Mouse (Mus musculus): ENCODE measurements around the gene Selenon. TPM values are rescaled to one million over a fixed set of nuclear protein-coding genes. Genes with fewer than 3 reads are reported as not detected.

The Selenon gene
- polyA plus RNA-seq, 1 experiment from 2014 or later: 19.8 TPM

DNA sequence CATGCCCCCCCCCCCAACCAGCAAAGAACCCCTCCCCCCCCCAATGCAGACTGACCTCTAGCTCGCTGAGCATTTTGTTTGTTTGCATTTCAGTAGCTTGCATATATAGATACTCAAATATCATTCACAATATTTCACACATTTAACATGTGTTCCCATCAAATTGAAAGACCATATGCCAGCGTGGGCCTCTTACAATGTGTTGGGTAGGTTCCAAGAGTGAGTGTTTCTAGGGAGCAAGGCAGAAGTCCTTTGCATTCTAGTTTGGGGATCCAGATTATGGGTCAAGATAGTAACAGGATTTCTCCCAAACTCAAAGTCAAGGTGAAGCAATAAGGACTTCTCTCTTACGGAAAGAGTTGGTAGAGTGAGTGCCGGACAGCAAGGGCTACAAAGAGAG lies 33.4 kb downstream of the Selenon start:
- H3K4me3 ChIP-seq (replicated peaks): no peak overlapping the region
- H3K27ac ChIP-seq (replicated peaks): no peak overlapping the region
- no peak for ATAC-seq (ENCODE audit: insufficient number of reproducible peaks, low FRiP score, low TSS enrichment, low read depth)
- H3K4me1 ChIP-seq: peaks cover 13% of the 10 kb centered on the region; the same call in 1 of the 2 replicates
- no peaks in the 10 kb centered on the region for H3K27me3 ChIP-seq
- no peak overlapping the region for H3K4me2 ChIP-seq (replicated peaks)
- H3K9ac ChIP-seq: no peak overlapping the region
- no peaks in the 10 kb centered on the region for H3K9me3 ChIP-seq (replicated peaks)
- WGBS: 82% methylated on average over 4 of the region's 4 CpGs
- peaks cover 5% of the 10 kb centered on the region; the same call in 1 of the 2 replicates for H3K36me3 ChIP-seq

DNA sequence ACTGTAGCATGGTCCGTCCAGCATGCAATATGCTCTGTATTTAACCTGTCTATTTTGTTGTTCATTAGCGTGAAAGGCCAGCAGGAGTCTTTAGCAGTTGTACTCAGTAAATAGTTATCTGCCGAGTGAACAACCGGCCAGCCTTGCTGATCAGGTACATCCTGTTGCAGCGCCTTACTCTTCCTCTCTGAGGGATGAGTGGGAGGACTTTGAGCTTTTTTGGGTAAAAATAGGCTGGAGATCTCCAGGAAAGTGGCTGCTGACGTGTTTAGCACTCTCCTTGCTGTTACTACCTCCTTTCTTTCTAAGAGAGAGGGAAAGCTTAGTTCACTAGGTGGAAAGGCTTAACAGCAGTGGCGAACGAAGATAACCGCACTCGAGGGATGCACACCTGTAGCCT lies 34.2 kb downstream of the Selenon start:
- 87% methylated on average over 10 of the region's 10 CpGs for WGBS
- H3K27ac ChIP-seq (replicated peaks): no peak overlapping the region; the same call in 1 of the 2 replicates
- H3K4me1 ChIP-seq: peaks cover 18% of the 10 kb centered on the region
- no peak overlapping the region for H3K4me3 ChIP-seq (replicated peaks)
- no peak for ATAC-seq (ENCODE audit: insufficient number of reproducible peaks, low FRiP score, low TSS enrichment, low read depth)
- peaks cover 3% of the 10 kb centered on the region; the same call in 1 of the 2 replicates for H3K36me3 ChIP-seq
- H3K9ac ChIP-seq: no peak overlapping the region
- H3K4me2 ChIP-seq (replicated peaks): no peak overlapping the region
- H3K27me3 ChIP-seq: no peaks in the 10 kb centered on the region
- no peaks in the 10 kb centered on the region for H3K9me3 ChIP-seq (replicated peaks)

DNA sequence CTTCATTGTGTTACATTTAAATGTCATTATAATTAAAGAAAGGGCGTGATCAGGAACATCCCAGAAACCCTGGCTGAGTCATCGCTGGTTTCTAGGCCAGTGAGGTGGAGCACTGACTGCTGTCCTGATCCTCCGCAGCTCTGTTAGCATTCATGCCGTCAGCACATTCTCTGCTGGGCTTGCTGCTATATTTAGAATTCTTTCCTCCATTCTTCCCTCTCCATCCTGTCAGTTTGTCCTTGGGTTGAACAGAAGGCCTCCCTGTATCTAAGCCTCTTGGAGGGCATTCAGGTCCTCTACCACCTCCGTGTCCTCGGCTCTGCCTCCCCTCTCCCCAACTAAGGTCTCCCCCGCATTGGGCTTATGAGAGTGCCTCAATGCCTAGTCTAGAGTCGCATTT lies 35.0 kb downstream of the Selenon start:
- Histone ChIP-seq H3K4me2 (replicated peaks) (no peak overlapping the region), H3K27ac (replicated peaks) (no peak overlapping the region; the same call in 1 of the 2 replicates), H3K9me3 (replicated peaks) (no peaks in the 10 kb centered on the region), H3K36me3 (0 out of 2 replicates have a peak, but pooled peaks cover 3% of the 10 kb centered on the region), H3K9ac (no peak overlapping the region), H3K4me3 (replicated peaks) (no peak overlapping the region), H3K27me3 (no peaks in the 10 kb centered on the region), H3K4me1 (peaks cover 22% of the 10 kb centered on the region)
- ATAC-seq (ENCODE audit: insufficient number of reproducible peaks, low FRiP score, low TSS enrichment, low read depth): no peak
- WGBS: 62% methylated on average over 8 of the region's 8 CpGs

DNA sequence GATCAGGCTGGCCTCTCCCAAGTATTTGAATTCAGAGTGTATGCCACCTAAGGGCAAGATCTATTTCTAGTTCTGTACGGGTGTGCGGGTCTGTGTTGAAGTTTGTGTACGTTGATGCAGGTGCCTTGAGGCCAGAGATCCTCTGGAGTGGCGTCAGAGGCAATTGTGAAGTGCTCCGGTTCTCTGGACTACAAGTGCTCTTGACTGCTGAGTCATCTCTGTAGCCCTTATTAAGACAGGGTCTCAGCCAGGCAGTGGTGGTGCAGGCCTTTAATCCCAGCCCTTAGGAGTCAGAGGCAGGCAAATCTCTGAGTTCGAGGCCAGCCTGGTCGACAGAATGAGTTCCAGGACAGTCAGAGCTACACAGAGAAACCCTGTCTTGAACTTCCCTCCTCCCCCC lies 36.4 kb downstream of the Selenon start:
- Histone ChIP-seq H3K4me2 (replicated peaks) (no peak overlapping the region), H3K4me3 (replicated peaks) (no peak overlapping the region), H3K9ac (no peak overlapping the region), H3K4me1 (peaks cover 33% of the 10 kb centered on the region), H3K36me3 (no peaks in the 10 kb centered on the region), H3K27me3 (no peaks in the 10 kb centered on the region), H3K27ac (replicated peaks) (no peak overlapping the region), H3K9me3 (replicated peaks) (no peaks in the 10 kb centered on the region)
- no peak for ATAC-seq (ENCODE audit: insufficient number of reproducible peaks, low FRiP score, low TSS enrichment, low read depth)
- WGBS: 74% methylated on average over 7 of the region's 7 CpGs

DNA sequence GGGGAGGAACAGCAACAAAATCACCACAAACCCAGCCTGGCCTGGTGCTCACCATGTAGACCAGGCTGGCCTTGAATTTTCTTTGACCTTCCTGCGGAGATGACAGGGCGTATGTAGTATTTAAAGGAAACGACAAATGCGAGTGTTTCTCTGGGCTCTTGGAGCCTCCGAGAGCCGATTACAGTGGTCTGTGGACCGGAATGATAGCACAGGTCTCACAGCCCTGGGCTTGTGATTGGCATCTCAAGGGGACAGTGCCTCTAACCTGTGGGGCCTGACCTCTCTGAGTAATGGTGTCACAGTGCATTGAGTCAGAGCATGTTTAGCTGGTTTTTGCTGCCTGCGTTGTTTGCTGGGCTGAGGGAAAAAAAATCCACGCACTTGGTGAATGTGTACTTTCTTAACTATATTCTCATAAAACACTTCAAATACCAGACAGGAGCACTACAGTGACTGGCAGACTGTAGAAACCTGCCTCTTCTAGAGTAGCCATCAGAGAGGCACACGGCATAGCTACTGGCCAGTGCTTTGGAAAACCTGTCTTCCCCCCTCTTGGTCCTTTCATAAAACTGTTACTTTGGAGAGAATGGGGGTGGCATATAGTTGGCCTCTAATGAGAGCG lies 37.5 kb downstream of the Selenon start:
- peaks cover 33% of the 10 kb centered on the region for H3K4me1 ChIP-seq
- H3K27ac ChIP-seq (replicated peaks): no peak overlapping the region
- H3K4me3 ChIP-seq (replicated peaks): no peak overlapping the region
- no peaks in the 10 kb centered on the region for H3K36me3 ChIP-seq
- no peaks in the 10 kb centered on the region for H3K27me3 ChIP-seq
- WGBS: 84% methylated on average over 11 of the region's 11 CpGs
- H3K9ac ChIP-seq: no peak overlapping the region
- no peaks in the 10 kb centered on the region for H3K9me3 ChIP-seq (replicated peaks)
- no peak overlapping the region for H3K4me2 ChIP-seq (replicated peaks)
- ATAC-seq (ENCODE audit: insufficient number of reproducible peaks, low FRiP score, low TSS enrichment, low read depth): no peak

DNA sequence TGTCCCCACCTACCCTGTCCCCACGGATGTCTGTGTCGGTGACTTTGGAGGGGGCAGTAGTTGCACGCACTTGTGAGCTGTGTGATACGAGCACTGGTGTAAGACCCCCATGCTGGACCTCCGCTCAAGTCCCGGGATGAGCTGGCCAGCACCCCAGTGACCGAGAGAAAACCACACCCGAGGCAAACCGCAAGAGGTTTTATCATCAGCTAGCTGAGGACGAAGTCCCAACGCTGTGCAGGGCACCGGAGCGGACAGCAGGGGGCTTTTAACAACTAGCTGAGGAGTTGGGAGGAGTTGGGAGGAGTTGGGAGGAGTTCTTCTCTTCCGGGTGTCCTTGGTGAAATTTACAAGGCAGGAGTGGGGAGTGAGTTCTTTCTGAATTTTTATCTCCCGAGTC lies 39.2 kb downstream of the Selenon start:
- H3K27me3 ChIP-seq: no peaks in the 10 kb centered on the region
- ATAC-seq (ENCODE audit: insufficient number of reproducible peaks, low FRiP score, low TSS enrichment, low read depth): no peak
- peaks cover 32% of the 10 kb centered on the region for H3K4me1 ChIP-seq
- H3K36me3 ChIP-seq: 0 out of 2 replicates have a peak, but pooled peaks cover 1% of the 10 kb centered on the region
- no peak overlapping the region for H3K9ac ChIP-seq
- no peak overlapping the region for H3K27ac ChIP-seq (replicated peaks)
- 22% methylated on average over 15 of the region's 15 CpGs for WGBS
- peak overlapping the region; percentile 20 for H3K4me3 ChIP-seq (replicated peaks)
- peak overlapping the region; percentile 46 for H3K4me2 ChIP-seq (replicated peaks)
- no peaks in the 10 kb centered on the region for H3K9me3 ChIP-seq (replicated peaks)

DNA sequence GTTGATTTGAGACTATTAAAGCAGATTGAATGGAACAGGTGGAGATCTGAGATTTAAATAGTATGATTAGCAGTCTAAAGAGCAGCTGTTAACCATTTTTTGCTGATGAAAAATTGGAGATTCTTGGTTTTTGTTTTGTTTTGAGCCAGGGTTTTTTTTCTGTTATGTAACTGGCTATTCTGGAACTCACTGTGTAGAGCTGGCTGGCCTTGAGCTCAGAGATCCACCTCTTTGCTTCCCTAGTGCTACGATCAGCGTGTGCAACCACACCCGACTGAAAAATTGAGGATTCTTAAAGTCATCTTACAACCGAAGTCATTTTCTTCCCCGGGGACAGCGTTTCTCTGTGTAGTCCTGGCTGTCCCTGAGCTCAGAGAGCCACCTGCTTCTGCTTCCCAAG lies 40.2 kb downstream of the Selenon start:
- H3K4me2 ChIP-seq (replicated peaks): peak overlapping the region; percentile 95
- H3K9me3 ChIP-seq (replicated peaks): no peaks in the 10 kb centered on the region
- no peaks in the 10 kb centered on the region for H3K27me3 ChIP-seq
- peaks cover 5% of the 10 kb centered on the region; the same call in 1 of the 2 replicates for H3K36me3 ChIP-seq
- ATAC-seq (ENCODE audit: insufficient number of reproducible peaks, low FRiP score, low TSS enrichment, low read depth): no peak
- H3K27ac ChIP-seq (replicated peaks): no peak overlapping the region
- H3K9ac ChIP-seq: no peak overlapping the region
- H3K4me1 ChIP-seq: peaks cover 22% of the 10 kb centered on the region
- H3K4me3 ChIP-seq (replicated peaks): peak overlapping the region; percentile 59
- WGBS: 59% methylated on average over 6 of the region's 6 CpGs

DNA sequence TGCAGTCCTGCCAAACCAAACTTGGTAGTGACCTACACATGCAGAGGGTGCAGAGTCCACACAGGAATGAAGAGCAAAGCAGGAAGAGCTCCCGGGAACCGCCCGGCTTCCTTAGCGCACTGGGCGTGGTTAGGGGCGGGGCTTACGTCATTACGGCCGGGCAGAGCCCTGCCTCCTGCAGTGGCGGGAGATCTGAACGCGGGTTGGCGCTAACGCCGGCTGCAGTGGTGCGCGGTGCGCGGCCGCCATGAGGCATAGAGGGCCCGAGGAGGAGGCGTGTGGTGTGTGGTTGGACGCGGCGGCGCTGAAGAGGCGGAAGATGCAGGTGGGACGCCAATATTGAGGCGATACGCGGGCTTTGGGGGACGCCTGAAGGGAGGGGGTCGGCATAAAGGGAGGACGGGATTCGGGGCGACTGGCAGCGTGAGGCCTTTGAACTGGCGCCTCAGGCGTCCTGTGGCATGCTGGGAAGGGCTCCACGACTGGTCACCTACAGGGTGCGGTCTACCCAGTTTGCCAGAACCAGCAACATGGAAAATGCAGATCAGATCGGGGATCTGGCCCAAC lies 41.0 kb downstream of the Selenon start, which contains the start of gene Aunip:
TSS of gene Aunip (plus strand) at position 155 of the 567 bp plus-strand sequence.
- H3K9ac ChIP-seq: peak within 1 kb of the TSS; percentile 12
- H3K27ac ChIP-seq (replicated peaks): peak within 1 kb of the TSS; percentile 60; the same call in 1 of the 2 replicates
- H3K4me1 ChIP-seq: peaks cover 20% of the 10 kb centered on the region
- ATAC-seq (ENCODE audit: insufficient number of reproducible peaks, low FRiP score, low TSS enrichment, low read depth): peak; percentile 93
- no peaks in the 10 kb centered on the region for H3K9me3 ChIP-seq (replicated peaks)
- H3K27me3 ChIP-seq: no peaks in the 10 kb centered on the region
- peak within 1 kb of the TSS; percentile 95 for H3K4me2 ChIP-seq (replicated peaks)
- peak within 1 kb of the TSS; percentile 59 for H3K4me3 ChIP-seq (replicated peaks)
- WGBS: under 1% methylated on average over 42 of the region's 42 CpGs
- peaks cover 5% of the 10 kb centered on the region; the same call in 1 of the 2 replicates for H3K36me3 ChIP-seq

DNA sequence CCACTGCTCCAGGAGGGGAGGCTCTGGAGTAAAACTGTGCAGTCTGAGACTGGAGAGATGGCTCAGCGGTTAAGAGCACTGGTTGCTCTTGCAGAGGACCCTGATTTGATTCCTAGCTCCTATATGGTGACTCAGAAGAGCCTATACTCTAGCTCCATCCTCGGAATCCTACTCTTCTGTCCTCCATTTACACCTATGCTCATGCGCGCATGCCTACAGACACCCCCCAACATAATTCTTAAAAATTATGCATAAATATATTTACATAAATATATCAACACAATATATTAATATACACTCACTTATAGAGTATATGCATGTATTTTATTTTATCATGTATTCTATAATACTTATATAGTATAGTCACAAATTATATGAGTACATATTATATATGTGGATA lies 41.6 kb downstream of the Selenon start:
- WGBS: 69% methylated on average over 4 of the region's 4 CpGs
- ATAC-seq (ENCODE audit: insufficient number of reproducible peaks, low FRiP score, low TSS enrichment, low read depth): peak; percentile 21; the same call in 1 of the 2 replicates
- Histone ChIP-seq H3K36me3 (peaks cover 5% of the 10 kb centered on the region; the same call in 1 of the 2 replicates), H3K9ac (no peak overlapping the region), H3K4me1 (peaks cover 20% of the 10 kb centered on the region), H3K4me3 (replicated peaks) (peak overlapping the region; percentile 59; the same call in 1 of the 2 replicates), H3K4me2 (replicated peaks) (peak overlapping the region; percentile 95; the same call in 1 of the 2 replicates), H3K27me3 (no peaks in the 10 kb centered on the region), H3K27ac (replicated peaks) (no peak overlapping the region), H3K9me3 (replicated peaks) (no peaks in the 10 kb centered on the region)

DNA sequence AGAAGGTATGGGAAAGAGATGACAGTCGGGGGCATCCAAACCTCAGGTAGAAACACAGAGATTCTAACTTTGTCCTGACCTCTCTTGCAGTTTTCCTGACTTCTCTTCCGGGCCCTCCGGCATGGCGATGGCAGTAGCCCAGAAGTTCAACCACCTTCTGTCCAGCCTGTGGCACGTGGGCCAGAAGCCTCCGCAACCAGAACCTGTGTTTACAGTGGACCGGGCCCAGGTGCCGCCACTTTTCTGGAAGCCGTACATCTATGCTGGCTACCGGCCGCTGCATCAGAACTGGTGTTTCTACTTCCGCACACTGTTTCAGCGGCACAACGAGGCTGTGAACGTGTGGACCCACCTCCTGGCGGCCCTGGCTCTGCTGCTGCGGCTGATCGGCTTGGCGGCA lies 45.3 kb downstream of the Selenon start:
- Histone ChIP-seq H3K4me3 (replicated peaks) (no peak overlapping the region), H3K9ac (no peak overlapping the region), H3K27ac (replicated peaks) (no peak overlapping the region), H3K27me3 (no peaks in the 10 kb centered on the region), H3K4me1 (peaks cover 9% of the 10 kb centered on the region), H3K9me3 (replicated peaks) (no peaks in the 10 kb centered on the region), H3K4me2 (replicated peaks) (no peak overlapping the region), H3K36me3 (peaks cover 5% of the 10 kb centered on the region; the same call in 1 of the 2 replicates)
- WGBS: 86% methylated on average over 19 of the region's 19 CpGs
- ATAC-seq (ENCODE audit: insufficient number of reproducible peaks, low FRiP score, low TSS enrichment, low read depth): no peak

DNA sequence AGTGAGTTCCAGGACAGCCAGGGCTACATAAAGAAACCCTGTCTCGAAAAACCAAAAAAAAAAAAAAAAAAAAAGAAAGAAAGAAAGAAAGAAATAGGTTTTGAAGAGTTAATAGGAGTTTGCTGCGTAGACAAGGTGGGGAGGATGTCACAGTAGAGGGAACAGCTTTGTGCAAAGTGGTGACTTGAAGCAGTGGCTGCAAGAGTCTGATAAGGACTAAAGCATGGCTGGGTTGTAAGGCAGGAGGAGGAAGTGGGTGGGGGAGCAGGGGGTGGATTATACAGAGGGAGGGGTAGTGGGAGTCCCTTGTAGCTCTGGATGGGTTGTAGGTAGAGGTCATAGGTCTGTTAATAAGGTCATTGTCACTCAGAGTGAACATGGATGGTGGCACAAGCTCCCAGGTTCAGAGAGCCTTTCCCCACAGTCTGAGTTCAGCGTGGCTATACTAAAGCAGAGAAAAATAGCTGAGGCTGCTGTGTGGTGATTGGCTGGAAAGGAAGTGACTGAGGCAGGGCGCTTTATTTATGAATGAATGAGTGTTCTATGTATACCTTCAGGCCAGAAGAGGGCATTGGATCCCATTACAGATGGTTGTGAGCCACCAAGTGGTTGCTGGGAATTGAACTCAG lies 45.9 kb downstream of the Selenon start:
- no peak overlapping the region for H3K9ac ChIP-seq
- no peak overlapping the region for H3K27ac ChIP-seq (replicated peaks)
- WGBS: 73% methylated on average over 3 of the region's 4 CpGs
- no peak overlapping the region for H3K4me3 ChIP-seq (replicated peaks)
- H3K4me1 ChIP-seq: peaks cover 3% of the 10 kb centered on the region
- H3K27me3 ChIP-seq: no peaks in the 10 kb centered on the region
- H3K9me3 ChIP-seq (replicated peaks): no peaks in the 10 kb centered on the region
- H3K4me2 ChIP-seq (replicated peaks): no peak overlapping the region
- no peak for ATAC-seq (ENCODE audit: insufficient number of reproducible peaks, low FRiP score, low TSS enrichment, low read depth)
- H3K36me3 ChIP-seq: peaks cover 5% of the 10 kb centered on the region; the same call in 1 of the 2 replicates

Measured in embryonic facial prominence, embryonic 15.5 days (tissue).